In the genomic region with DNA sequence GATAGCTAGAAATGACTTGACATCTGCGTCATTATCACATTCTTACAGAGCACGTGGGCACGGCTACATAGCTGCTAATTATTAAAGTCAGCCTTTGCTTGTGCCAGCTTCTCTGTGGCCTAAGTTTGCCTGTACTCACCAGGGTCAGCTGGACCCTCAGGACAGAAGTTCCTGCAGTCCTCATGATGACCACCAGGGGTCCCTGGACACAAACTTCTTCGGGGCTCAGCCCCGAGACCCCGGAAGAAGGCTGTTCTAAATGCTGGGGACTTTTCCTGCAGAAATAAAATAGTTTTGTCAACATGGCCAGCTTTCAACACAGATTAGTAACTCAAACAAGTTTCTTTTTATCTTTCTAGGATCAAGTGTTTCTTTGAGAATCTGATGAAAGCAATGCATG, we compare ENCODE assay signal across 8 mouse cellular contexts.
DNase-seq lines count a peak whose midpoint lies in the region; ATAC-seq and TF ChIP-seq lines count a peak whose summit lies in the region.

No protein-coding gene starts in this region.

- no peaks in the 10 kb centered on the region for H3K9me3 ChIP-seq in forebrain, postnatal 0 days (ENCODE audit: low read length)
- H3K9me3 ChIP-seq in forebrain, embryonic 16.5 days (ENCODE audit: control insufficient read depth, low read length): no peaks in the 10 kb centered on the region
- no peaks in the 10 kb centered on the region for H3K9me3 ChIP-seq in midbrain, embryonic 10.5 days (replicated peaks)
- no peaks in the 10 kb centered on the region for H3K9me3 ChIP-seq in midbrain, embryonic 16.5 days (replicated peaks; ENCODE audit: control insufficient read depth, low read length, poor library complexity, severe bottlenecking)
- H3K9me3 ChIP-seq in hindbrain, embryonic 14.5 days (ENCODE audit: control insufficient read depth, low read length): no peaks in the 10 kb centered on the region
- no peaks in the 10 kb centered on the region for H3K9me3 ChIP-seq in midbrain, embryonic 14.5 days (ENCODE audit: control insufficient read depth, low read length)

- WGBS in forebrain, postnatal 0 days: 19% methylated on average over 6 of the region's 6 CpGs
- WGBS in forebrain, embryonic 16.5 days: 17% methylated on average over 6 of the region's 6 CpGs
- WGBS in midbrain, embryonic 10.5 days: 33% methylated on average over 6 of the region's 6 CpGs
- WGBS in midbrain, embryonic 16.5 days: 17% methylated on average over 6 of the region's 6 CpGs
- WGBS in hindbrain, embryonic 14.5 days: 25% methylated on average over 6 of the region's 6 CpGs
- 25% methylated on average over 6 of the region's 6 CpGs for WGBS in midbrain, embryonic 14.5 days

- ATAC-seq in forebrain, postnatal 0 days: no peak
- ATAC-seq in forebrain, embryonic 16.5 days: no peak
- no peak for ATAC-seq in midbrain, embryonic 16.5 days
- no peak for ATAC-seq in hindbrain, embryonic 14.5 days (ENCODE audit: low FRiP score)
- no peak for ATAC-seq in midbrain, embryonic 14.5 days (ENCODE audit: low FRiP score, low TSS enrichment)
- no peak for ATAC-seq in inflammation-experienced regulatory T-cells, adult 6 months

- no peaks in the 10 kb centered on the region for H3K4me1 ChIP-seq in forebrain, postnatal 0 days (ENCODE audit: insufficient read depth)
- no peaks in the 10 kb centered on the region for H3K4me1 ChIP-seq in forebrain, embryonic 16.5 days (replicated peaks; ENCODE audit: control insufficient read depth, insufficient read depth, low read length)
- peaks cover 9% of the 10 kb centered on the region; the same call in 1 of the 2 replicates for H3K4me1 ChIP-seq in midbrain, embryonic 10.5 days
- H3K4me1 ChIP-seq in midbrain, embryonic 16.5 days (ENCODE audit: control insufficient read depth, insufficient read depth, low read length): no peaks in the 10 kb centered on the region
- H3K4me1 ChIP-seq in hindbrain, embryonic 14.5 days (replicated peaks; ENCODE audit: control insufficient read depth, insufficient read depth, low read length): no peaks in the 10 kb centered on the region
- no peaks in the 10 kb centered on the region for H3K4me1 ChIP-seq in midbrain, embryonic 14.5 days (ENCODE audit: control insufficient read depth, insufficient read depth, low read length)

- TF ChIP-seq CTCF in forebrain, postnatal 0 days (IDR thresholded peaks at IDR 0.05; ENCODE audit: low read depth): peak; percentile 79

- no peak overlapping the region for H3K4me3 ChIP-seq in forebrain, postnatal 0 days (ENCODE audit: low read depth, low read length)
- no peak overlapping the region for H3K4me3 ChIP-seq in forebrain, embryonic 16.5 days (replicated peaks; ENCODE audit: low read length)
- no peak overlapping the region for H3K4me3 ChIP-seq in midbrain, embryonic 10.5 days
- no peak overlapping the region for H3K4me3 ChIP-seq in midbrain, embryonic 16.5 days (ENCODE audit: low read depth, low read length)
- no peak overlapping the region for H3K4me3 ChIP-seq in hindbrain, embryonic 14.5 days (replicated peaks; ENCODE audit: low read length)
- no peak overlapping the region for H3K4me3 ChIP-seq in midbrain, embryonic 14.5 days (replicated peaks; ENCODE audit: low read depth, low read length)

- H3K36me3 ChIP-seq in forebrain, postnatal 0 days (ENCODE audit: insufficient read depth): no peaks in the 10 kb centered on the region
- H3K36me3 ChIP-seq in forebrain, embryonic 16.5 days (ENCODE audit: control insufficient read depth, insufficient read depth): no peaks in the 10 kb centered on the region
- no peaks in the 10 kb centered on the region for H3K36me3 ChIP-seq in midbrain, embryonic 10.5 days
- H3K36me3 ChIP-seq in midbrain, embryonic 16.5 days (ENCODE audit: control insufficient read depth, insufficient read depth, low read length): no peaks in the 10 kb centered on the region
- H3K36me3 ChIP-seq in hindbrain, embryonic 14.5 days (replicated peaks; ENCODE audit: control insufficient read depth, insufficient read depth): no peaks in the 10 kb centered on the region
- H3K36me3 ChIP-seq in midbrain, embryonic 14.5 days (ENCODE audit: control insufficient read depth, insufficient read depth, low read length): no peaks in the 10 kb centered on the region

- H3K27me3 ChIP-seq in forebrain, postnatal 0 days (ENCODE audit: insufficient read depth, low read length): no peaks in the 10 kb centered on the region
- H3K27me3 ChIP-seq in forebrain, embryonic 16.5 days (replicated peaks; ENCODE audit: control insufficient read depth, insufficient read depth, low read length): no peaks in the 10 kb centered on the region
- peaks cover 3% of the 10 kb centered on the region; the same call in 1 of the 2 replicates for H3K27me3 ChIP-seq in midbrain, embryonic 10.5 days (ENCODE audit: low read depth, poor library complexity, severe bottlenecking)
- no peaks in the 10 kb centered on the region for H3K27me3 ChIP-seq in midbrain, embryonic 16.5 days (ENCODE audit: control insufficient read depth, insufficient read depth, low read depth, low read length)
- no peaks in the 10 kb centered on the region for H3K27me3 ChIP-seq in hindbrain, embryonic 14.5 days (ENCODE audit: control insufficient read depth, insufficient read depth, low read length)
- H3K27me3 ChIP-seq in midbrain, embryonic 14.5 days (ENCODE audit: control insufficient read depth, insufficient read depth, low read length): no peaks in the 10 kb centered on the region

- H3K27ac ChIP-seq in forebrain, postnatal 0 days (ENCODE audit: low read depth, low read length): no peak overlapping the region
- no peak overlapping the region for H3K27ac ChIP-seq in forebrain, embryonic 16.5 days (ENCODE audit: low read length)
- no peak overlapping the region for H3K27ac ChIP-seq in midbrain, embryonic 10.5 days (replicated peaks)
- no peak overlapping the region for H3K27ac ChIP-seq in midbrain, embryonic 16.5 days (ENCODE audit: low read length)
- H3K27ac ChIP-seq in hindbrain, embryonic 14.5 days: no peak overlapping the region
- no peak overlapping the region for H3K27ac ChIP-seq in midbrain, embryonic 14.5 days (replicated peaks; ENCODE audit: low read depth, low read length)

- peak; percentile 74 for DNase-seq in forebrain, postnatal 0 days
- peak; percentile 72 for DNase-seq in midbrain, embryonic 10.5 days (ENCODE audit: low spot score)
- peak; percentile 35 for DNase-seq in adrenal gland, postnatal 25 days
- DNase-seq in hindbrain, embryonic 14.5 days (ENCODE audit: low spot score): peak; percentile 74
- peak; percentile 85 for DNase-seq in midbrain, embryonic 14.5 days

- H3K9ac ChIP-seq in forebrain, postnatal 0 days: no peak overlapping the region
- no peak overlapping the region for H3K9ac ChIP-seq in forebrain, embryonic 16.5 days (replicated peaks; ENCODE audit: low read depth, low read length)
- no peak overlapping the region for H3K9ac ChIP-seq in midbrain, embryonic 16.5 days (ENCODE audit: low read depth, low read length)
- no peak overlapping the region for H3K9ac ChIP-seq in hindbrain, embryonic 14.5 days
- H3K9ac ChIP-seq in midbrain, embryonic 14.5 days (replicated peaks; ENCODE audit: low read length): no peak overlapping the region

- H3K4me2 ChIP-seq in forebrain, postnatal 0 days (ENCODE audit: low read depth): no peak overlapping the region
- H3K4me2 ChIP-seq in forebrain, embryonic 16.5 days (ENCODE audit: low read length): no peak overlapping the region
- no peak overlapping the region for H3K4me2 ChIP-seq in midbrain, embryonic 16.5 days (ENCODE audit: low read length)
- H3K4me2 ChIP-seq in hindbrain, embryonic 14.5 days (replicated peaks): no peak overlapping the region
- H3K4me2 ChIP-seq in midbrain, embryonic 14.5 days (ENCODE audit: low read length): no peak overlapping the region

Comparison
In these comparisons a context has a peak if more than half of its experiments do, and no peak if none do; other contexts are left out.
1. DNase-seq: peak in every context shown above with its lines; median percentile 85 in midbrain, embryonic 14.5 days; 74 in forebrain, postnatal 0 days; 74 in hindbrain, embryonic 14.5 days; 72 in midbrain, embryonic 10.5 days; 35 in adrenal gland, postnatal 25 days.